In the genomic region with DNA sequence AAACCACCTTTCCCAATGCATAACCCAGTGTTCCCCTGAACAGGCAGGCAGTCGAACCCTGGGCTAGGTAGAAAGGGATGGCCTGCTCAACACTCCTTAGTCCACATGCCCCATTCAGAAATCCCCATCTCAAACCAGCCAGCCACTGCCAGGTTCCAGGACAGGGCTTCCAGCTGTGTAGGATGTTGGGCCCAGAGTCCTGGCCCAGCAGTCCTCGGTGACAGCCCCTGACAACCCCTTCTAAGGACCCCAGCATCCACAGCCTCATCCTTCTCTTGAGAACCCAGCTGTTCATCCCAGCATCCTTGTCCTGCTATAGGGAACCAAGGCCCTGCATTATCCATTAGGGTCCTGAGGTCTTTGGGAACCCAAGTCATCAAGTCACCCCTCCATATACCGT, we compare ENCODE assay signal across 8 mouse cellular contexts. TPM values are rescaled to one million over a fixed set of nuclear protein-coding genes. Genes with fewer than 3 reads are reported as not detected.
A peak's percentile ranks its signal among the peaks of the same experiment; 100 is the strongest.
DNase-seq lines count a peak whose midpoint lies in the region; ATAC-seq and TF ChIP-seq lines count a peak whose summit lies in the region.

No protein-coding gene starts in this region.

- peak overlapping the region; percentile 98 for H3K4me2 ChIP-seq in heart, embryonic 16.5 days (ENCODE audit: low read depth, low read length)
- H3K4me2 ChIP-seq in liver, embryonic 15.5 days, result peak overlapping the region; percentile 99

- peaks cover 67% of the 10 kb centered on the region for H3K4me1 ChIP-seq in heart, embryonic 10.5 days
- peaks cover 3 to 35% of the 10 kb centered on the region in 2 experiments for H3K4me1 ChIP-seq in ES-E14 (ENCODE audit: control insufficient read depth in 2 of 2, insufficient read depth in 2 of 2, low read length in 2 of 2, poor library complexity in 1 of 2)
- H3K4me1 ChIP-seq in heart, embryonic 16.5 days (ENCODE audit: control insufficient read depth, insufficient read depth, low read length), result peaks cover 41% of the 10 kb centered on the region
- peaks cover 66% of the 10 kb centered on the region for H3K4me1 ChIP-seq in liver, embryonic 15.5 days (replicated peaks)

- no peak for DNase-seq in heart, embryonic 10.5 days (ENCODE audit: low spot score)
- DNase-seq in heart, adult 9 months (ENCODE audit: low spot score in 2 of 2), result no peak
- no peak for DNase-seq in ES-E14 (ENCODE audit: low read depth, low spot score)
- no peak for DNase-seq in Muller cell, postnatal 12 days (ENCODE audit: inconsistent ontology term)
- no peak for DNase-seq in thymus, postnatal 4 days

- peaks cover 46% of the 10 kb centered on the region for H3K36me3 ChIP-seq in heart, embryonic 10.5 days
- H3K36me3 ChIP-seq in ES-E14 (ENCODE audit: control insufficient read depth, insufficient read depth, low read length, poor library complexity, severe bottlenecking), result peaks cover 40% of the 10 kb centered on the region
- peaks cover 24% of the 10 kb centered on the region for H3K36me3 ChIP-seq in heart, embryonic 16.5 days (ENCODE audit: control insufficient read depth, insufficient read depth)
- peaks cover 32% of the 10 kb centered on the region for H3K36me3 ChIP-seq in liver, embryonic 15.5 days (replicated peaks)

- no peaks in the 10 kb centered on the region for H3K27me3 ChIP-seq in heart, embryonic 10.5 days (ENCODE audit: insufficient read depth, poor library complexity, severe bottlenecking)
- no peaks in the 10 kb centered on the region for H3K27me3 ChIP-seq in heart, embryonic 16.5 days (ENCODE audit: control insufficient read depth, insufficient read depth, low read length)
- peaks cover 10% of the 10 kb centered on the region; the same call in 1 of the 2 replicates for H3K27me3 ChIP-seq in liver, embryonic 15.5 days

- in situ Hi-C loops in ES-E14 (cut with MboI; ENCODE audit: low sequenced_read_pairs in 2 of 2, unreplicated experiment in 2 of 2), result no loop called here

- peak overlapping the region; percentile 96 for H3K4me3 ChIP-seq in heart, embryonic 10.5 days
- H3K4me3 ChIP-seq in ES-E14 (ENCODE audit: insufficient read depth in 1 of 2, low read depth in 1 of 2, low read length in 2 of 2, poor library complexity in 1 of 2, severe bottlenecking in 1 of 2), result peak overlapping the region; percentile 92 to 98; a peak in 3 of 4 replicates
- peak overlapping the region; percentile 100 for H3K4me3 ChIP-seq in heart, embryonic 16.5 days (ENCODE audit: low read length)
- peak overlapping the region; percentile 78 for H3K4me3 ChIP-seq in liver, embryonic 15.5 days (replicated peaks)

- 17% methylated on average over 3 of the region's 3 CpGs for WGBS in heart, embryonic 10.5 days
- WGBS in heart, embryonic 16.5 days, result 7% methylated on average over 3 of the region's 3 CpGs
- WGBS in liver, embryonic 15.5 days (ENCODE audit: insufficient replicate concordance), result 20% methylated on average over 3 of the region's 3 CpGs

- ATAC-seq in heart, embryonic 16.5 days (replicated peaks; ENCODE audit: extremely low read depth, insufficient read depth, low FRiP score), result no peak
- ATAC-seq in liver, embryonic 15.5 days (ENCODE audit: insufficient read depth), result no peak
- no peak for ATAC-seq in CD4-positive, CD25-positive, alpha-beta regulatory T cell, adult 4 months

- no peaks in the 10 kb centered on the region for H3K9me3 ChIP-seq in heart, embryonic 10.5 days
- H3K9me3 ChIP-seq in ES-E14 (ENCODE audit: control insufficient read depth, insufficient read depth, low read depth, low read length), result no peaks in the 10 kb centered on the region
- no peaks in the 10 kb centered on the region for H3K9me3 ChIP-seq in heart, embryonic 16.5 days (replicated peaks; ENCODE audit: control insufficient read depth, low read length)
- H3K9me3 ChIP-seq in liver, embryonic 15.5 days (replicated peaks), result no peaks in the 10 kb centered on the region

- peak overlapping the region; percentile 95 for H3K27ac ChIP-seq in heart, embryonic 10.5 days
- no peak overlapping the region; the same call in 1 of the 2 replicates for H3K27ac ChIP-seq in ES-E14 (ENCODE audit: insufficient read depth, low read depth, low read length, poor library complexity, severe bottlenecking)
- H3K27ac ChIP-seq in heart, embryonic 16.5 days (ENCODE audit: low read length), result peak overlapping the region; percentile 99
- H3K27ac ChIP-seq in liver, embryonic 15.5 days (replicated peaks), result peak overlapping the region; percentile 84; the same call in 1 of the 2 replicates

- peak overlapping the region; percentile 91; the same call in 1 of the 2 replicates for H3K9ac ChIP-seq in ES-E14 (ENCODE audit: insufficient read depth, low read depth, low read length, poor library complexity, severe bottlenecking)
- H3K9ac ChIP-seq in heart, embryonic 16.5 days (ENCODE audit: low read length), result peak overlapping the region; percentile 99
- peak overlapping the region; percentile 79; the same call in 1 of the 2 replicates for H3K9ac ChIP-seq in liver, embryonic 15.5 days

TF ChIP-seq in ES-E14, 5 proteins besides CTCF, POLR2A, EP300 and RAD21:
- no peak for TF ChIP-seq CHD2 (IDR thresholded peaks at IDR 0.05; ENCODE audit: low read depth, low read length)
- no peak for TF ChIP-seq ZNF384 (IDR thresholded peaks at IDR 0.05; ENCODE audit: low read depth, low read length)
- no peak for TF ChIP-seq HCFC1 (IDR thresholded peaks at IDR 0.05; ENCODE audit: borderline replicate concordance, insufficient read depth, low read length)
- no peak for TF ChIP-seq MAFK (IDR thresholded peaks at IDR 0.05; ENCODE audit: insufficient read depth, low read depth, low read length)
- TF ChIP-seq ZC3H11A (IDR thresholded peaks at IDR 0.05; ENCODE audit: borderline replicate concordance, low read depth, low read length), result no peak

RNA-seq across cellular contexts. Expression of a gene that starts 3.1 kb away (rescaled TPM):
- polyA plus RNA-seq in heart, embryonic 10.5 days (2016; fragmentation: Nextera tagmentation; extraction: Ambion mirVana), result 9.2 and 17.9 TPM in 2 replicates
- total RNA-seq in ES-E14 (2012; rRNA removed), result 82.2 and 87.1 TPM in 2 replicates
- 8.5 and 11.2 TPM in 2 replicates for polyA plus RNA-seq in heart, embryonic 16.5 days (2015; fragmentation: Nextera tagmentation; extraction: Ambion mirVana)
- 4.6 and 4.8 TPM in 2 replicates for polyA plus RNA-seq in liver, embryonic 15.5 days (2015; fragmentation: Nextera tagmentation; extraction: Ambion mirVana)
- under 1 TPM; 0.22 to 0.42 TPM for polyA plus RNA-seq in CD4-positive, CD25-positive, alpha-beta regulatory T cell, adult 4 months (2017; shearing (Covaris generic))

RNA-seq across cellular contexts. Expression of a gene that starts 9.8 kb away (rescaled TPM):
- 8.2 and 11.9 TPM in 2 replicates for polyA plus RNA-seq in heart, embryonic 10.5 days (2016; fragmentation: Nextera tagmentation; extraction: Ambion mirVana)
- 38.2 and 38.5 TPM in 2 replicates for total RNA-seq in ES-E14 (2012; rRNA removed)
- polyA plus RNA-seq in heart, embryonic 16.5 days (2015; fragmentation: Nextera tagmentation; extraction: Ambion mirVana), result 6.7 and 6.8 TPM in 2 replicates
- 6.4 and 7.4 TPM in 2 replicates for polyA plus RNA-seq in liver, embryonic 15.5 days (2015; fragmentation: Nextera tagmentation; extraction: Ambion mirVana)
- polyA plus RNA-seq in CD4-positive, CD25-positive, alpha-beta regulatory T cell, adult 4 months (2017; shearing (Covaris generic)), result 10 to 100 TPM in 1 of 2 experiments, 1 to 10 TPM in 1; 8.9 to 11.3 TPM

RNA-seq across cellular contexts. Expression of a gene that starts 20.0 kb away (rescaled TPM):
- polyA plus RNA-seq in heart, embryonic 10.5 days (2016; fragmentation: Nextera tagmentation; extraction: Ambion mirVana), result 17.0 and 28.7 TPM in 2 replicates
- 68.4 and 72.4 TPM in 2 replicates for total RNA-seq in ES-E14 (2012; rRNA removed)
- 22.7 and 24.7 TPM in 2 replicates for polyA plus RNA-seq in heart, embryonic 16.5 days (2015; fragmentation: Nextera tagmentation; extraction: Ambion mirVana)
- polyA plus RNA-seq in liver, embryonic 15.5 days (2015; fragmentation: Nextera tagmentation; extraction: Ambion mirVana), result 8.9 and 10.2 TPM in 2 replicates
- polyA plus RNA-seq in CD4-positive, CD25-positive, alpha-beta regulatory T cell, adult 4 months (2017; shearing (Covaris generic)), result 10 to 100 TPM; 24.1 to 27.2 TPM

RNA-seq across cellular contexts. Expression of a gene that starts 26.3 kb away (rescaled TPM):
- polyA plus RNA-seq in heart, embryonic 10.5 days (2016; fragmentation: Nextera tagmentation; extraction: Ambion mirVana), result 2.5 and 3.0 TPM in 2 replicates
- total RNA-seq in ES-E14 (2012; rRNA removed), result 5.0 and 5.2 TPM in 2 replicates
- polyA plus RNA-seq in heart, embryonic 16.5 days (2015; fragmentation: Nextera tagmentation; extraction: Ambion mirVana), result 2.2 and 2.3 TPM in 2 replicates
- polyA plus RNA-seq in liver, embryonic 15.5 days (2015; fragmentation: Nextera tagmentation; extraction: Ambion mirVana), result 1.8 and 2.1 TPM in 2 replicates
- polyA plus RNA-seq in CD4-positive, CD25-positive, alpha-beta regulatory T cell, adult 4 months (2017; shearing (Covaris generic)), result 1 to 10 TPM; 2.8 to 3.0 TPM

RNA-seq across cellular contexts. Expression of a gene that starts 27.1 kb away (rescaled TPM):
- 6.7 and 8.1 TPM in 2 replicates for polyA plus RNA-seq in heart, embryonic 10.5 days (2016; fragmentation: Nextera tagmentation; extraction: Ambion mirVana)
- total RNA-seq in ES-E14 (2012; rRNA removed), result 22.8 and 31.3 TPM in 2 replicates
- 8.3 and 8.6 TPM in 2 replicates for polyA plus RNA-seq in heart, embryonic 16.5 days (2015; fragmentation: Nextera tagmentation; extraction: Ambion mirVana)
- polyA plus RNA-seq in liver, embryonic 15.5 days (2015; fragmentation: Nextera tagmentation; extraction: Ambion mirVana), result 35.4 and 39.1 TPM in 2 replicates
- 10 to 100 TPM; 23.6 to 29.8 TPM for polyA plus RNA-seq in CD4-positive, CD25-positive, alpha-beta regulatory T cell, adult 4 months (2017; shearing (Covaris generic))
